8 mouse cellular contexts compared by ENCODE assay signal in the genomic region with DNA sequence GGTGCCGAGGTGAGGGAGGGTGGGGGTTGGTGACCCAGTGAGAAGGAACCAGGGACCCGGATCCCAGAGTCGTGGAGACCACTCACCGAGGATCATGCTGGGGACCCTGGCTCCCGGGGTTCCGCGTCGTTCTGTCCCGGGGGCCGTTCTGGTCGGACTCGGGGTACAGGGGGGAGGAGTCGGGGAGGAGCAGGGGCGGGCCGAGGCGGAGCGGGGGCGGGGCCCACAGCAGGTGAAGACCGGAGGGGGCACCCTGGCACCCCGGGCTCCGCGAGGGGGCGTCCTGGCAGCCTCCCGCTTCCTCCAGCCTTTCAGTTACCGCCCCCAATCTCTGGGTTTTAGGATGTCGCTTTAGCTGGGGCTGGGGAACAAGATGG. TPM values are rescaled to one million over a fixed set of nuclear protein-coding genes. Genes with fewer than 3 reads are reported as not detected.
DNase-seq lines count a peak whose midpoint lies in the region; ATAC-seq and TF ChIP-seq lines count a peak whose summit lies in the region.

Gene Zfp385a (minus strand): TSS at position 133 of the 377 bp plus-strand sequence.

- no peaks in the 10 kb centered on the region for H3K79me3 ChIP-seq in C2C12 (ENCODE audit: low read depth)

- H3ac ChIP-seq in C2C12 (ENCODE audit: control insufficient read depth, insufficient read length, low read depth), result no peak within 1 kb of the TSS

- H3K4me1 ChIP-seq in G1E (ENCODE audit: insufficient read depth, low read depth, low read length), result peaks cover 76% of the 10 kb centered on the region
- H3K4me1 ChIP-seq in embryonic facial prominence, embryonic 15.5 days, result peaks cover 70% of the 10 kb centered on the region
- H3K4me1 ChIP-seq in lung, postnatal 0 days (ENCODE audit: insufficient read depth, low read depth, low read length), result peaks cover 6% of the 10 kb centered on the region; the same call in 1 of the 2 replicates

- H3K36me3 ChIP-seq in C2C12 (ENCODE audit: control insufficient read depth, insufficient read depth) (peaks cover 30% of the 10 kb centered on the region), G1E (replicated peaks) (peaks cover 69% of the 10 kb centered on the region)
- H3K36me3 ChIP-seq in embryonic facial prominence, embryonic 15.5 days, result peaks cover 12% of the 10 kb centered on the region
- H3K36me3 ChIP-seq in lung, postnatal 0 days (ENCODE audit: insufficient read depth, low read length), result peaks cover 9% of the 10 kb centered on the region; the same call in 1 of the 2 replicates

- H3K4me3 ChIP-seq in C2C12 (ENCODE audit: insufficient read depth, poor library complexity, severe bottlenecking) (no peak within 1 kb of the TSS), G1E (ENCODE audit: low read depth, low read length) (peak within 1 kb of the TSS; percentile 82)
- peak within 1 kb of the TSS; percentile 57 for H3K4me3 ChIP-seq in embryonic facial prominence, embryonic 15.5 days (replicated peaks)
- peak within 1 kb of the TSS; percentile 49 for H3K4me3 ChIP-seq in lung, postnatal 0 days (ENCODE audit: low read depth, low read length)

- DNase-seq in G1E (ENCODE audit: low spot score), result peak; percentile 92
- no peak for DNase-seq in heart, postnatal 10 days
- peak; percentile 72 for DNase-seq in layer of hippocampus, adult 9-11 months
- no peak for DNase-seq in lung, postnatal 0 days (ENCODE audit: low spot score)
- peak; percentile 80 for DNase-seq in right cerebral cortex, postnatal 14 days

- no peaks in the 10 kb centered on the region for H3K79me2 ChIP-seq in C2C12 (ENCODE audit: control insufficient read depth, insufficient read depth)

- peak within 1 kb of the TSS; percentile 24 for H3K9ac ChIP-seq in embryonic facial prominence, embryonic 15.5 days
- H3K9ac ChIP-seq in lung, postnatal 0 days (replicated peaks; ENCODE audit: low read depth), result no peak within 1 kb of the TSS

- intact Hi-C loops in heart, postnatal 10 days (cut with DNase I), result no loop called here

- TF ChIP-seq CTCF in C2C12 (IDR thresholded peaks at IDR 0.05; ENCODE audit: control insufficient read depth, insufficient read depth, insufficient read length) (no peak), G1E (IDR thresholded peaks at IDR 0.05; ENCODE audit: low read depth, low read length) (no peak)
- TF ChIP-seq CTCF in lung, postnatal 0 days (IDR thresholded peaks at IDR 0.05), result 0 out of 2 replicates have a peak, but pooled peaks have one; percentile 6

- no peak for TF ChIP-seq EP300 in lung, postnatal 0 days (IDR thresholded peaks at IDR 0.05)

- no peaks in the 10 kb centered on the region for H3K9me3 ChIP-seq in G1E (replicated peaks)
- no peaks in the 10 kb centered on the region for H3K9me3 ChIP-seq in embryonic facial prominence, embryonic 15.5 days (replicated peaks)
- H3K9me3 ChIP-seq in lung, postnatal 0 days (ENCODE audit: low read length), result no peaks in the 10 kb centered on the region

- H3K27me3 ChIP-seq in C2C12 (ENCODE audit: control insufficient read depth, insufficient read depth, insufficient read length) (no peaks in the 10 kb centered on the region), G1E (ENCODE audit: insufficient read depth, low read length) (peaks cover 8% of the 10 kb centered on the region; the same call in 1 of the 2 replicates)
- peaks cover 14% of the 10 kb centered on the region; the same call in 1 of the 2 replicates for H3K27me3 ChIP-seq in embryonic facial prominence, embryonic 15.5 days
- peaks cover 16% of the 10 kb centered on the region for H3K27me3 ChIP-seq in lung, postnatal 0 days (replicated peaks; ENCODE audit: insufficient read depth, low read length)

- H3K27ac ChIP-seq in embryonic facial prominence, embryonic 15.5 days (replicated peaks), result peak within 1 kb of the TSS; percentile 60; the same call in 1 of the 2 replicates
- H3K27ac ChIP-seq in lung, postnatal 0 days (ENCODE audit: low read length), result no peak within 1 kb of the TSS

- H3K4me2 ChIP-seq in embryonic facial prominence, embryonic 15.5 days (replicated peaks), result peak within 1 kb of the TSS; percentile 79
- H3K4me2 ChIP-seq in lung, postnatal 0 days (replicated peaks; ENCODE audit: low read depth, low read length), result peak within 1 kb of the TSS; percentile 84

- peak; percentile 16 for ATAC-seq in G1E (ENCODE audit: extremely low read depth, insufficient number of reproducible peaks, low FRiP score, poor library complexity, severe bottlenecking)
- peak; percentile 51 for ATAC-seq in embryonic facial prominence, embryonic 15.5 days (ENCODE audit: insufficient number of reproducible peaks, low FRiP score, low TSS enrichment, low read depth)
- peak; percentile 42 for ATAC-seq in lung, postnatal 0 days
- ATAC-seq in erythroid progenitor cell, adult 5-6 weeks (replicated peaks; ENCODE audit: low FRiP score, poor library complexity, severe bottlenecking), result no peak; the same call in 1 of the 2 replicates

- under 1% methylated on average over 26 of the region's 26 CpGs for WGBS in embryonic facial prominence, embryonic 15.5 days
- WGBS in lung, postnatal 0 days, result under 1% methylated on average over 19 of the region's 26 CpGs

TF ChIP-seq in C2C12, 6 proteins besides CTCF, POLR2A, EP300 and RAD21:
- no peak for TF ChIP-seq USF1 (IDR thresholded peaks at IDR 0.05; ENCODE audit: low read depth)
- TF ChIP-seq MYOG (IDR thresholded peaks at IDR 0.05; ENCODE audit: control insufficient read depth, extremely low read depth, insufficient read length), result no peak
- TF ChIP-seq CEBPB (IDR thresholded peaks at IDR 0.05; ENCODE audit: low read depth), result no peak

RNA-seq across cellular contexts. Expression of gene Zfp385a, which starts in this region (rescaled TPM):
- polyA plus RNA-seq in C2C12 (2012; fragmentation: generic; extraction: Trizol) (21.2 TPM), G1E (2012) (483 and 546 TPM in 2 replicates)
- total RNA-seq in G1E (2014; fragmentation: Nextera tagmentation) (74.3 and 92.9 TPM in 2 replicates), G1E (2017) (2.0 TPM in 2 replicates)
- 16.1 and 18.9 TPM in 2 replicates for polyA plus RNA-seq in embryonic facial prominence, embryonic 15.5 days (2015; fragmentation: Nextera tagmentation; extraction: Ambion mirVana)
- total RNA-seq in heart, postnatal 10 days (2021), result 10 to 100 TPM; 24.3 to 26.2 TPM
- 5.0 and 6.5 TPM in 2 replicates for polyA plus RNA-seq in lung, postnatal 0 days (2015; fragmentation: Nextera tagmentation; extraction: Ambion mirVana)
- total RNA-seq in erythroid progenitor cell, adult 5-6 weeks (2015; ENCODE audit: low replicate concordance), result 4.2 and 6.5 TPM in 2 replicates
- 0.30 and 0.77 TPM in 2 replicates for total RNA-seq in erythroid progenitor cell, adult 5-6 weeks (2017; ENCODE audit: low replicate concordance)

Comparison
In these comparisons a context has a peak if more than half of its experiments do, and no peak if none do; other contexts are left out.
1. RNA of gene Zfp385a (polyA plus RNA-seq): 483 to 546 TPM in G1E; 21.2 TPM in C2C12 (single experiment), 16.1 to 18.9 TPM in embryonic facial prominence, embryonic 15.5 days and 5.0 to 6.5 TPM in lung, postnatal 0 days; every median in the first group is over 10 times any median in the second.
2. DNase-seq: peak in G1E (single experiment), layer of hippocampus, adult 9-11 months (single experiment) and right cerebral cortex, postnatal 14 days (single experiment); none in heart, postnatal 10 days (0 of 2) and lung, postnatal 0 days (single experiment).